10 mouse cellular contexts compared by ENCODE assay signal in genomic region chr7:75640671-75641070, GRCm38 (mm10).
DNase-seq lines count a peak whose midpoint lies in the region; ATAC-seq and TF ChIP-seq lines count a peak whose summit lies in the region.
"Had no signal": no experiment of that assay in that cellular context is flagged by ENCODE, and none has a peak within 500 bp of the region (broad histone marks: within the 10 kb centered on the region; RNA-seq: fewer than 3 reads in every experiment).

No protein-coding gene starts in this region.

- H3ac ChIP-seq in myocyte (ENCODE audit: control insufficient read depth, insufficient read length), result no peak overlapping the region

- 18% methylated on average over 2 of the region's 2 CpGs for WGBS in embryonic facial prominence, embryonic 14.5 days

- ATAC-seq in embryonic facial prominence, embryonic 14.5 days (ENCODE audit: low read depth), result no peak

- no peaks in the 10 kb centered on the region for H3K36me3 ChIP-seq in embryonic facial prominence, embryonic 14.5 days (ENCODE audit: control insufficient read depth, insufficient read depth, low read length)
- H3K36me3 ChIP-seq in myocyte (ENCODE audit: control insufficient read depth, insufficient read depth), result no peaks in the 10 kb centered on the region
- H3K36me3 ChIP-seq: neural tube, embryonic 12.5 days had no signal

- H3K9ac ChIP-seq in embryonic facial prominence, embryonic 14.5 days (ENCODE audit: low read depth, low read length), result 0 out of 2 replicates have a peak overlapping the region, but pooled peaks have one; percentile 15
- H3K9ac ChIP-seq: liver, embryonic 13.5 days; neural tube, embryonic 12.5 days had no signal

- peaks cover 5% of the 10 kb centered on the region for H3K4me1 ChIP-seq in cortical plate, adult 2 months (ENCODE audit: control insufficient read depth, insufficient read depth, low read length)
- peaks cover 37% of the 10 kb centered on the region for H3K4me1 ChIP-seq in embryonic facial prominence, embryonic 14.5 days (ENCODE audit: control insufficient read depth, insufficient read depth, low read length)

- H3K27me3 ChIP-seq in embryonic facial prominence, embryonic 14.5 days (replicated peaks; ENCODE audit: control insufficient read depth, insufficient read depth, low read length), result no peaks in the 10 kb centered on the region
- H3K27me3 ChIP-seq in myocyte (ENCODE audit: control insufficient read depth, insufficient read depth, insufficient read length), result no peaks in the 10 kb centered on the region
- H3K27me3 ChIP-seq: liver, embryonic 13.5 days; neural tube, embryonic 12.5 days had no signal

- peaks cover 27% of the 10 kb centered on the region for H3K79me2 ChIP-seq in myocyte (ENCODE audit: control insufficient read depth, insufficient read depth)

- peak overlapping the region; percentile 35 for H3K4me2 ChIP-seq in embryonic facial prominence, embryonic 14.5 days (ENCODE audit: low read depth, low read length)
- peak overlapping the region; percentile 79 for H3K4me2 ChIP-seq in myocyte (ENCODE audit: low read depth)
- H3K4me2 ChIP-seq: liver, embryonic 13.5 days; neural tube, embryonic 12.5 days had no signal

- 0 out of 2 replicates have a peak overlapping the region, but pooled peaks have one; percentile 37 for H3K27ac ChIP-seq in cortical plate, adult 2 months (ENCODE audit: insufficient read depth, low read length)
- peak overlapping the region; percentile 94 for H3K27ac ChIP-seq in embryonic facial prominence, embryonic 14.5 days (replicated peaks; ENCODE audit: low read depth, low read length)
- H3K27ac ChIP-seq: liver, embryonic 13.5 days; neural tube, embryonic 12.5 days had no signal

- TF ChIP-seq CTCF in cortical plate, adult 2 months (IDR thresholded peaks at IDR 0.05; ENCODE audit: extremely low read depth, insufficient read depth, low read length), result no peak

- no peak overlapping the region for H3K4me3 ChIP-seq in cortical plate, adult 2 months (ENCODE audit: insufficient read depth, low read length)
- H3K4me3 ChIP-seq in embryonic facial prominence, embryonic 14.5 days (ENCODE audit: low read depth, low read length), result no peak overlapping the region
- no peak overlapping the region for H3K4me3 ChIP-seq in myocyte
- H3K4me3 ChIP-seq: liver, embryonic 13.5 days; neural tube, embryonic 12.5 days had no signal

- no peak for TF ChIP-seq POLR2A in cortical plate, adult 2 months (IDR thresholded peaks at IDR 0.05; ENCODE audit: extremely low read depth, insufficient read depth, low read length)
- TF ChIP-seq POLR2A in myocyte (IDR thresholded peaks at IDR 0.05; ENCODE audit: insufficient read length, low read depth), result no peak

- no peaks in the 10 kb centered on the region for H3K9me3 ChIP-seq in embryonic facial prominence, embryonic 14.5 days (ENCODE audit: control insufficient read depth, low read length)
- H3K9me3 ChIP-seq: liver, embryonic 13.5 days; neural tube, embryonic 12.5 days had no signal

- DNase-seq in kidney, adult 11 months, result peak; percentile 31
- DNase-seq in kidney, postnatal 10 days, result no peak
- peak; percentile 85 for DNase-seq in embryonic facial prominence, embryonic 14.5 days (ENCODE audit: low spot score)
- no peak for DNase-seq in thymus, postnatal 36 days
- DNase-seq in layer of hippocampus, adult 9-11 months, result no peak
- DNase-seq: cerebellum, adult 11-12 months; liver, embryonic 13.5 days had no signal

TF ChIP-seq in myocyte, 11 proteins besides CTCF, POLR2A, EP300 and RAD21:
- TF ChIP-seq MAX (IDR thresholded peaks at IDR 0.05; ENCODE audit: low read depth), result no peak
- TF ChIP-seq REST (IDR thresholded peaks at IDR 0.05; ENCODE audit: insufficient read depth, insufficient read length), result no peak
- no peak for TF ChIP-seq CEBPB (IDR thresholded peaks at IDR 0.05; ENCODE audit: insufficient read depth, poor library complexity, severe bottlenecking)
- TF ChIP-seq MYOG (IDR thresholded peaks at IDR 0.05; ENCODE audit: control insufficient read depth in 1 of 3, insufficient read depth in 1 of 3, insufficient read length in 2 of 3, low read depth in 2 of 3), result no peak
- no peak for TF ChIP-seq MYOD1 (IDR thresholded peaks at IDR 0.05; ENCODE audit: control insufficient read depth in 1 of 3, insufficient read length in 2 of 3, low read depth in 2 of 3)
- no peak for TF ChIP-seq SRF (IDR thresholded peaks at IDR 0.05; ENCODE audit: control insufficient read depth, insufficient read length, low read depth)
- no peak for TF ChIP-seq USF1 (IDR thresholded peaks at IDR 0.05; ENCODE audit: low read depth)
- TF ChIP-seq TCF12 (IDR thresholded peaks at IDR 0.05; ENCODE audit: insufficient read depth, poor library complexity, severe bottlenecking), result no peak
- no peak for TF ChIP-seq TCF3 (IDR thresholded peaks at IDR 0.05; ENCODE audit: insufficient read length, low read depth)
- no peak for TF ChIP-seq POLR2AphosphoS2 (IDR thresholded peaks at IDR 0.05; ENCODE audit: insufficient read length, low read depth)
- TF ChIP-seq E2F4 (IDR thresholded peaks at IDR 0.05; ENCODE audit: insufficient read depth), result no peak

Comparison
In these comparisons a context has a peak if more than half of its experiments do, and no peak if none do; other contexts are left out.
1. DNase-seq: peak in kidney, adult 11 months (single experiment) and embryonic facial prominence, embryonic 14.5 days (single experiment); none in kidney, postnatal 10 days (single experiment), thymus, postnatal 36 days (0 of 2) and layer of hippocampus, adult 9-11 months (single experiment).